Mouse (Mus musculus): ENCODE measurements around the gene Gm44965.

GRCm38 (mm10) chr6:48554280-48555103 is 39.2 kb upstream of the Gm44965 start, which contains the start of gene Lrrc61:
- TF ChIP-seq CTCF (IDR thresholded peaks at IDR 0.05; ENCODE audit: low read depth) (no peak), EP300 (IDR thresholded peaks at IDR 0.05; ENCODE audit: low read depth) (no peak; the same call in 1 of the 2 replicates)
